ENCODE assay signal across 11 mouse cellular contexts in the genomic region with DNA sequence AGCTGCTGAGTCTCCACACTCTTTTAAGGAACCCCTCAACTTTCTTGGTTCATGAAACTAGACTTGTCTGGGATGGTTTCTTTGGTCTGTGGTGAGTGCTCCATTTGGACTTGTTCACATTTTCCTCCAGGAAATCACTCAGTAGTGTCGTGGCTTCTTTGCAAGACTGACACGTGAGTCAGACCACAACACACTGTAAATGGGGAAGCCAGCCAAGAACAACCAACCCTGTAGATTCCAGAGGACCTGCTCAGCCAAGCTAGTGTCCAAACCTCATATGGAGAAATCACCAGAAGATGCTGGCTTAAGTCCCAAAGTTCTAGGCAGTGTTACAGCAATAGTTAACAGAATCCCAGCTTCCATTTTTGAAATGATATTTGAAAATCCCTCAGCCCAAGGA.
A peak's percentile ranks its signal among the peaks of the same experiment; 100 is the strongest.
DNase-seq lines count a peak whose midpoint lies in the region; ATAC-seq and TF ChIP-seq lines count a peak whose summit lies in the region.
"Had no signal": no experiment of that assay in that cellular context is flagged by ENCODE, and none has a peak within 500 bp of the region (broad histone marks: within the 10 kb centered on the region; RNA-seq: fewer than 3 reads in every experiment).

No protein-coding gene starts in this region.

- H3K27me3 ChIP-seq in embryonic facial prominence, embryonic 14.5 days (replicated peaks; ENCODE audit: control insufficient read depth, insufficient read depth, low read length), result no peaks in the 10 kb centered on the region
- H3K27me3 ChIP-seq in embryonic facial prominence, embryonic 10.5 days (replicated peaks; ENCODE audit: low read depth, poor library complexity, severe bottlenecking), result no peaks in the 10 kb centered on the region
- no peaks in the 10 kb centered on the region for H3K27me3 ChIP-seq in lung, embryonic 14.5 days (ENCODE audit: insufficient read depth, low read length)
- H3K27me3 ChIP-seq: liver, embryonic 15.5 days; neural tube, embryonic 13.5 days had no signal

- intact Hi-C loops in gastrocnemius, postnatal 14 days (cut with DNase I; ENCODE audit: low total_unique reads), result no loop called here

- DNase-seq in embryonic facial prominence, embryonic 14.5 days (ENCODE audit: low spot score), result peak; percentile 79
- no peak for DNase-seq in embryonic facial prominence, embryonic 10.5 days (ENCODE audit: low spot score)
- DNase-seq in lung, embryonic 14.5 days, result peak; percentile 32
- no peak for DNase-seq in lung, postnatal 14 days
- peak; percentile 61 to 71 for DNase-seq in adrenal gland, postnatal 36 days
- peak; percentile 5 for DNase-seq in skeletal muscle tissue, adult 2 months (ENCODE audit: low read depth, low spot score)
- DNase-seq in gastrocnemius, postnatal 25 days, result no peak
- DNase-seq in gastrocnemius, postnatal 14 days, result no peak
- DNase-seq: midbrain, embryonic 14.5 days had no signal

- no peak for TF ChIP-seq CTCF in lung, embryonic 14.5 days (IDR thresholded peaks at IDR 0.05; ENCODE audit: low read depth)

- H3K9me3 ChIP-seq in embryonic facial prominence, embryonic 14.5 days (ENCODE audit: control insufficient read depth, low read length), result no peaks in the 10 kb centered on the region
- H3K9me3 ChIP-seq in embryonic facial prominence, embryonic 10.5 days, result no peaks in the 10 kb centered on the region; the same call in 1 of the 2 replicates
- H3K9me3 ChIP-seq in lung, embryonic 14.5 days (ENCODE audit: low read depth, low read length), result no peaks in the 10 kb centered on the region
- H3K9me3 ChIP-seq: liver, embryonic 15.5 days had no signal

- WGBS in embryonic facial prominence, embryonic 14.5 days, result 55% methylated on average over 2 of the region's 2 CpGs
- WGBS in embryonic facial prominence, embryonic 10.5 days, result 89% methylated on average over 2 of the region's 2 CpGs
- WGBS in lung, embryonic 14.5 days, result 45% methylated on average over 2 of the region's 2 CpGs

- no peak overlapping the region for H3K4me2 ChIP-seq in embryonic facial prominence, embryonic 14.5 days (ENCODE audit: low read depth, low read length)
- H3K4me2 ChIP-seq in lung, embryonic 14.5 days, result no peak overlapping the region
- H3K4me2 ChIP-seq: liver, embryonic 15.5 days; neural tube, embryonic 13.5 days had no signal

- ATAC-seq in embryonic facial prominence, embryonic 14.5 days (ENCODE audit: low read depth), result no peak
- ATAC-seq in lung, embryonic 14.5 days (ENCODE audit: insufficient read depth), result no peak

- H3K4me1 ChIP-seq in embryonic facial prominence, embryonic 14.5 days (ENCODE audit: control insufficient read depth, insufficient read depth, low read length), result no peaks in the 10 kb centered on the region
- H3K4me1 ChIP-seq in embryonic facial prominence, embryonic 10.5 days, result peaks cover 33% of the 10 kb centered on the region
- no peaks in the 10 kb centered on the region for H3K4me1 ChIP-seq in lung, embryonic 14.5 days (ENCODE audit: insufficient read depth)
- H3K4me1 ChIP-seq: liver, embryonic 15.5 days had no signal

- H3K27ac ChIP-seq in embryonic facial prominence, embryonic 14.5 days (replicated peaks; ENCODE audit: low read depth, low read length), result no peak overlapping the region
- no peak overlapping the region for H3K27ac ChIP-seq in embryonic facial prominence, embryonic 10.5 days (replicated peaks)
- no peak overlapping the region for H3K27ac ChIP-seq in lung, embryonic 14.5 days (ENCODE audit: low read depth)
- H3K27ac ChIP-seq: liver, embryonic 15.5 days; neural tube, embryonic 13.5 days had no signal

- H3K4me3 ChIP-seq in embryonic facial prominence, embryonic 14.5 days (ENCODE audit: low read depth, low read length), result no peak overlapping the region
- no peak overlapping the region for H3K4me3 ChIP-seq in embryonic facial prominence, embryonic 10.5 days
- no peak overlapping the region for H3K4me3 ChIP-seq in lung, embryonic 14.5 days (ENCODE audit: low read depth, low read length)
- H3K4me3 ChIP-seq: liver, embryonic 15.5 days; neural tube, embryonic 13.5 days had no signal

- H3K36me3 ChIP-seq in embryonic facial prominence, embryonic 14.5 days (ENCODE audit: control insufficient read depth, insufficient read depth, low read length), result no peaks in the 10 kb centered on the region
- H3K36me3 ChIP-seq in embryonic facial prominence, embryonic 10.5 days (replicated peaks), result no peaks in the 10 kb centered on the region
- no peaks in the 10 kb centered on the region for H3K36me3 ChIP-seq in lung, embryonic 14.5 days (ENCODE audit: insufficient read depth)
- H3K36me3 ChIP-seq: liver, embryonic 15.5 days; neural tube, embryonic 13.5 days had no signal

- H3K9ac ChIP-seq in embryonic facial prominence, embryonic 14.5 days (ENCODE audit: low read depth, low read length), result no peak overlapping the region
- H3K9ac ChIP-seq in lung, embryonic 14.5 days, result no peak overlapping the region
- H3K9ac ChIP-seq: liver, embryonic 15.5 days; neural tube, embryonic 13.5 days had no signal

Comparison
In these comparisons a context has a peak if more than half of its experiments do, and no peak if none do; other contexts are left out.
1. DNase-seq: peak in embryonic facial prominence, embryonic 14.5 days (single experiment), lung, embryonic 14.5 days (single experiment), adrenal gland, postnatal 36 days (2 of 2) and skeletal muscle tissue, adult 2 months (single experiment); none in embryonic facial prominence, embryonic 10.5 days (single experiment), lung, postnatal 14 days (single experiment), gastrocnemius, postnatal 25 days (single experiment) and gastrocnemius, postnatal 14 days (single experiment).